Comparison of ENCODE assay signal across 9 mouse cellular contexts in the genomic region with DNA sequence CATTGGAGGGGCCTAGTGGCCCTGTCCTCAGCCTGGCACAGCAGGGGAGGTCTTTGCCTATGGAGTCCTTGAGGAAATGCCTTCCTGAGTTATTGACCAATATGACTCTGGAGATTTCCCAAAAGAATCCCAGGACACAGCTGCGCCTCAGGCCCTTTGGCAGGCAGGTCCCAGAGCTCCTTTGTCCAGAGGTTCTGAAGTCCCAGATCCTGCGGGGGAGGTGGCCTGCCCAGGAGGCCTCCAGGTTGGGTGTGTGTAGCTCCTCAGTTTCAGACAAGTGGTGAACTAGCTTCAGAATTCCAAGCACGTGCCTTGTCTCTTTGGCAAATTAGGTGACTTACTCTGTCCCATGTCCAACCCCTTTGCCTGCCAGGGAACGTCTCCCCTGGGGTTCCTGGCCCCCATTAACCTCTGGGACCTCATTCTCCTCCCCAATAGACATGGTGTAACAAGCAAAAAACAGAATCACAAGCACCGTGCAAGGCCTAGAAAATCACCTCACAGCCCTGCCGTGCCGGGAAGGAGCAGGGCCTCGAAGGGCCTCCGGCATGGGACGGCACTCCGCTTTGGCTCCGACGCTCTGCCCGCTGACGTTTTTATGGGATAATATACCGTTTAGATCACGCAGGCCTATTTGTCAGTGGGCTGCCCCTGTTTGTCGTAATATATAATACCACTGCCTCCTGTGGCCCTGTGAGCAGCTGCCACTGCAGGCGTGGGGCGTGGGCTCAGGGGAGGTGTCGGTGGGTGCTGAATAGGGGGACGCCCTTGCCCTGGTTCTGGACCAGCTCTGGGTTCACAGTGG. TPM values are rescaled to one million over a fixed set of nuclear protein-coding genes. Genes with fewer than 3 reads are reported as not detected.
DNase-seq lines count a peak whose midpoint lies in the region; ATAC-seq lines count a peak whose summit lies in the region.
"Had no signal": no experiment of that assay in that cellular context is flagged by ENCODE, and none has a peak within 500 bp of the region (broad histone marks: within the 10 kb centered on the region; RNA-seq: fewer than 3 reads in every experiment).

No protein-coding gene starts in this region.

- no peaks in the 10 kb centered on the region for H3K36me3 ChIP-seq in forebrain, embryonic 16.5 days (ENCODE audit: control insufficient read depth, insufficient read depth)
- peaks cover 9% of the 10 kb centered on the region; the same call in 1 of the 2 replicates for H3K36me3 ChIP-seq in limb, embryonic 12.5 days
- H3K36me3 ChIP-seq: liver, embryonic 15.5 days had no signal

- no peaks in the 10 kb centered on the region for H3K27me3 ChIP-seq in forebrain, embryonic 16.5 days (replicated peaks; ENCODE audit: control insufficient read depth, insufficient read depth, low read length)
- no peaks in the 10 kb centered on the region for H3K27me3 ChIP-seq in limb, embryonic 12.5 days

- WGBS in forebrain, embryonic 16.5 days, result 27% methylated on average over 22 of the region's 22 CpGs
- 6% methylated on average over 22 of the region's 22 CpGs for WGBS in limb, embryonic 12.5 days

- peak overlapping the region; percentile 28 for H3K4me2 ChIP-seq in forebrain, embryonic 16.5 days (ENCODE audit: low read length)
- H3K4me2 ChIP-seq in limb, embryonic 12.5 days, result peak overlapping the region; percentile 97
- H3K4me2 ChIP-seq: liver, embryonic 15.5 days had no signal

- no peaks in the 10 kb centered on the region for H3K9me3 ChIP-seq in forebrain, embryonic 16.5 days (ENCODE audit: control insufficient read depth, low read length)
- H3K9me3 ChIP-seq in limb, embryonic 12.5 days, result no peaks in the 10 kb centered on the region
- H3K9me3 ChIP-seq: liver, embryonic 15.5 days had no signal

- no peak for ATAC-seq in forebrain, embryonic 16.5 days
- peak; percentile 14; the same call in 1 of the 2 replicates for ATAC-seq in limb, embryonic 12.5 days (ENCODE audit: insufficient number of reproducible peaks, insufficient read depth, low FRiP score, low TSS enrichment, low read depth)

- H3K9ac ChIP-seq in forebrain, embryonic 16.5 days (replicated peaks; ENCODE audit: low read depth, low read length), result no peak overlapping the region
- H3K9ac ChIP-seq in limb, embryonic 12.5 days (replicated peaks), result peak overlapping the region; percentile 37
- H3K9ac ChIP-seq: liver, embryonic 15.5 days had no signal

- peak; percentile 79 for DNase-seq in adrenal gland, postnatal 14 days
- no peak for DNase-seq in adrenal gland, postnatal 25 days
- DNase-seq in 3T3-L1 (ENCODE audit: low read depth, low spot score), result peak; percentile 65
- no peak for DNase-seq in ovary, adult 18-20 months (ENCODE audit: low spot score)
- DNase-seq in frontal cortex, postnatal 10 days (ENCODE audit: low spot score in 2 of 2), result no peak
- no peak for DNase-seq in left cerebral cortex, adult 9 months (ENCODE audit: low spot score in 2 of 2)

- H3K4me3 ChIP-seq in forebrain, embryonic 16.5 days (replicated peaks; ENCODE audit: low read length), result no peak overlapping the region
- H3K4me3 ChIP-seq in limb, embryonic 12.5 days (replicated peaks), result peak overlapping the region; percentile 8; the same call in 1 of the 2 replicates
- H3K4me3 ChIP-seq: liver, embryonic 15.5 days had no signal

- H3K4me1 ChIP-seq in forebrain, embryonic 16.5 days (replicated peaks; ENCODE audit: control insufficient read depth, insufficient read depth, low read length), result peaks cover 59% of the 10 kb centered on the region
- peaks cover 97% of the 10 kb centered on the region for H3K4me1 ChIP-seq in limb, embryonic 12.5 days (replicated peaks)

- H3K27ac ChIP-seq in forebrain, embryonic 16.5 days (ENCODE audit: low read length), result no peak overlapping the region
- H3K27ac ChIP-seq in limb, embryonic 12.5 days, result peak overlapping the region; percentile 98
- H3K27ac ChIP-seq: liver, embryonic 15.5 days had no signal

RNA-seq across cellular contexts. Expression of a gene that starts 10.2 kb away (rescaled TPM):
- total RNA-seq in adrenal gland, postnatal 14 days (2021), result 12.4 and 17.2 TPM in 2 replicates
- 23.8 and 25.8 TPM in 2 replicates for total RNA-seq in adrenal gland, postnatal 25 days (2021)
- 14.5 and 14.8 TPM in 2 replicates for polyA plus RNA-seq in forebrain, embryonic 16.5 days (2015; fragmentation: Nextera tagmentation; extraction: Ambion mirVana)
- polyA plus RNA-seq in limb, embryonic 12.5 days (2016; fragmentation: Nextera tagmentation; extraction: Ambion mirVana), result 18.3 and 18.5 TPM in 2 replicates

Comparison
In these comparisons a context has a peak if more than half of its experiments do, and no peak if none do; other contexts are left out.
1. DNase-seq: peak in adrenal gland, postnatal 14 days (single experiment) and 3T3-L1 (single experiment); none in adrenal gland, postnatal 25 days (single experiment), ovary, adult 18-20 months (single experiment), frontal cortex, postnatal 10 days (0 of 2) and left cerebral cortex, adult 9 months (0 of 2).